Mouse (Mus musculus) liver, adult 2 months (tissue): ENCODE measurements at regions not wholly inside any gene's neighbourhood (a gene's known extent, or its start where the extent isn't known, plus 50 kb on each side); places are given as distances from the start of the nearest gene placed in this dataset.

Experiments
- CTCF ChIP-seq: fragments of 200-500 bp; IDR thresholded peaks from 2 replicates; pipeline ENCODE4 v1.5.1; 2011; ENCODE audit warnings: low read depth, low read length, control low read depth
- POLR2A ChIP-seq: fragments of 200-500 bp; IDR thresholded peaks from 2 replicates; pipeline ENCODE4 v1.6.1; 2011; ENCODE audit warnings: low read length, control low read depth; ENCODE audit not compliant: insufficient read depth; ENCODE audit errors: extremely low read depth

- TF ChIP-seq POLR2A = no peak
- no peak for TF ChIP-seq CTCF
Observed at GRCm38 (mm10) chr1:194488126-194488525, 129.9 kb upstream of the Plxna2 start.
